Mouse (Mus musculus) frontal cortex, postnatal 14 days (tissue): ENCODE measurements around the gene Ercc1.
A peak's percentile ranks its signal among the peaks of the same experiment; 100 is the strongest.

Experiments used
- DNase-seq, 2 experiments: peaks; one replicate each; pipeline ENCODE4 v3.0.0; 2022; ENCODE audit warnings: low spot score in 2 of 2

Gene Ercc1

DNA sequence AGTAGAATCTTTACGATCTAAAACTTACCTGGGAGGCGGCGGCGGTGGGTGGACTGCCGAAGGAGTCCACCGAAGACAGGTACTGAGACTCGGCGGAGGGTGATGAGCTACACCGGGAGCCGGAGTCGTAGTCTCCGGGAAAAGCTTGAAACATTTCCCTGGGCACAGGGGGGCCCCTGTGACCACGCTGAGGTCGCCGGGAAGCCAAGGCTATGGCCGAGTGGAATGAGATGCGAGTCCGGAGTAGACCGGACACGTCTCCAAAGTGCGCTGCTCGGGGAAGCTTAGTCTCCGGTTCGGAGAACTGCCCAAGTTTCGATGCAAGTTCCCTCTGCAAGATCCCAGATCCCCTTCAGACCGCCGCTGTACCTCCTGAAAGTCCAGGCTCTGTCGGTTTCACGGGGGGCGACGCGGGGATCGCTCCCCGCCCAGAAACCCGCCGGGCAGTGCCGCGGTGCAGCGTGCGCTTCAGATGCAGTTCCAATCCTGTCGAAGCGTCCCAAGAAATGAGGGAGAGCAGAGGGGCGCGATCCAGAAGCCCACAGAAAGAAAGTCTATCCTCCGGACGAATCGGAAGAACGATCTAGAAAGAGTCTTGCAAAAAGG, 35.2 kb upstream of the Ercc1 start:
- no peak for DNase-seq

DNA sequence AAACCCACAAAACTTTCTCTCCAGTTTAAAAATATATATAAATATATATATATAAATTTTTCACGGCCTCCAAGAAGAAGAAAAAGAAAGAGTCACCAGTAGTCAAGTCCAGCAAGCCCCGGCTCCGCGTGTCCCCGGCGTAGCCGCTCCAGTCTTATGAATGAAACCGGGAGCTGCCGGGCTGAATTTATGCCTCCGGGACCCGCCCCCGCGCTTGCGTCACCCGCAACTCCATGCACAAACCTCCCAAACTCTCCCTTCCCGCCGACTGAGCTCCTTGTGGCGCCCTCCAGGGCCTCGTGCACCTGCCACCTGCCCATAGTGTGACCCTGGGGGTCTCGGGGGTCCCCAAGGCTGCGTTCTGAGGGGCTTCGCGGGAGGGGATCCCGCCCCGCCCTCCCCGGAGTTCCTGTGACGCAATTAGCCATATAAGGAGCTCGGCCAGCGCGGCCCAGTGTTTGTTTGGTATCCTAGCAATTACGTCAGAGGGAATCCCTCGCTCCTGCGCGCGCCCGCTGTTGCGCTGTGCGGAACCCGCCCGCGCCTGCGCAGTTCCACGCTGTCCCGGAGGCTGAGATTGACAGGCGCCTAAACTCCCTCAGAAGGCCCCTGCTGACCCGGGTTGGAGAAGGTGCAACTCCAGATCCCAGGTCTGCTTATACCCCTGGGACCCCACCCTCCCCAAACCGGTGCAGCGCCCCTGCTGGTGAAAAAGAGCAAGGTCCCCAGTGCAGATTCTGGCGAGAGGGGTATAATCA, 34.5 kb upstream of the Ercc1 start, which contains the start of gene Fosb:
TSS of gene Fosb (minus strand) at position 168 of the 758 bp plus-strand sequence.
- peak; percentile 92 to 93 for DNase-seq

DNA sequence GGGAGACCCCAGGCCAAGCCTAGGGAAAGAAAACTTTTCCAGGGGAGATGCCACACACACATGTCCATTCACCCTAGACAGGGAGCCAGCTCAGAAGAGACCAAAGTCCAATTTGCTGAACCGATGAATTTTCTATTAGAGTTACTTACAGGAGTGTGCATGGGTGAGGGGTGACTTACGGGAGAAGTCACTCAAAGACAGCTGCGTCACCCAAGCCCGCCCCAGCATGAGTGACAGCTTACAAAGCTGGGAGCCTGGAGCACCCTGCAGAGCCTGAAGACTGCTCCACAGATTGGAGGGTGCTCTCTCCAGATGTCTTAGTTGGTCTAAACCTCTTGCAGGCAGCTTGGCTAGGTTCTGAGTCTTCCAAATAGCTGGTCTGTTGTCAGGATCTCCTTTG, 32.6 kb upstream of the Ercc1 start:
- no peak for DNase-seq

DNA sequence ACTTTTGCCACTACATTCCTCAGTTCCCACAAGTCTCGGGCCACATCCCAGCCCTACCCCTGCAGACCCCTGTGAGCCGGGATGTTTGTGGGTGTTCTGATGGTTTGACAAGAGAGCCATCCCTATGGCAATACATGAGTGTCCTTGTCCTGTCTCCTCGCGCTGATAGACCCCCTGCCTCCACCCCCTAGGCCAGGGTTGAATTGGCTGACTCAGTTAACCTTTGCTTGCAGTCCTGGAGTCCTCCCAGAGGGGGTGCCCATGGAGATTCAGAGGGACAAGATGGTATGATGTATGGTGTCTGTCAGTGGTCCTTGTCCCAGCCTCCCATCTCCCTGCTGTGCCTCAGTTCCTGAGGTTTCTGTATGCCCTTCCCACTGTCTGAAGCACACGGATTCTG, 30.5 kb upstream of the Ercc1 start:
- DNase-seq = no peak

DNA sequence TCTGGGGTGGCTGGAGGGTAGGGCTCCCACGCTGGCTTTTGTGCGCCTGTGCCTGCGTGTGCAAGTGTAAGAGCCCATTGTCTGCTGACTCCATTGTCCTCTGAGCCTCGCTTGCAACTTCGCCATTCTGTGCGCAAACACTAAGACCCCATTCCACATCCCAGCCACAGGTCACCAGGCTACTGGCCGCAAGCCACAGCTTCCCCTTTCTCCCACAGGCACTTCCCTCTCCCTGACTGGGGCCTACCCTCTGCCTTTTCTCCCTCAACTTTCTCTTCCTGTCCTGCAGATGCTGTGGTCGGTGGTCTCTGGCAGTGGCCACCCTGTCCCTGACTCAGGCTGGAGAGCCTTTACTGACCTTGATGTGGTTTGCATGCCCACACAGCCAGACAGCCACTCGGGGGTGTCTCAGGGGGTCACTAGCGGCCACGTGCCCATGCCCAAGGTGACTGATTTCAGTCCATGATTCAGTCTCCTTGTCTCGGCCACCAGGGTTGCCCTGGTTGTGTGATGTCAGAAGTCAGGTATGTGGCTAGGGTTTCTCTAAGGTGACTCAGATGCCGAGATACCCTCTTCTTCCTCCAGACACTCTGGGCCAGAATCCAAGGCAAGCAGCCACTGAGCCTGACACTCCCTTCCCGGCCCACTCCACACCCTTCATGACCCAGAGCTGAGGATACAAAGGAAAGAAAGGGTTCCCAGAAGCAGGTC, 28.0 kb upstream of the Ercc1 start:
- no peak for DNase-seq

DNA sequence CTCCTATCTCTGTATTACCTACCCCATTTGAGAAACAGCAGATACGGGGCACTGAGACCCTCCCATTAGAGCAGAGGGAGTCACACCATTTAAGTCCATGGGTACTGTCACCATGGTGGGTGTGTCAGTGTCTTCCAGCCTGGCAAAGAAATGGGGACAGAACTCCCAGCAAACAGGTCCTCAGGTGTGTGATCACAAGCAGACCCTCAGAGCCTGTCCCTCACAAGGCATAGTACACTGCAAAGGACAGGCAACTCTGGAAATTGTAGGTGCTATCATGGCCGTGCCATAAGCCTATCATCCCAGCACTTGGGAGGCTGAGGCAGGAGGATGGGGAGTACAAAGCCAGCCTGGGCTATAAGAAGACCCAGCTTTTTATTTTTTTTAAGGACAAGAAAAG, 26.4 kb upstream of the Ercc1 start:
- no peak for DNase-seq

DNA sequence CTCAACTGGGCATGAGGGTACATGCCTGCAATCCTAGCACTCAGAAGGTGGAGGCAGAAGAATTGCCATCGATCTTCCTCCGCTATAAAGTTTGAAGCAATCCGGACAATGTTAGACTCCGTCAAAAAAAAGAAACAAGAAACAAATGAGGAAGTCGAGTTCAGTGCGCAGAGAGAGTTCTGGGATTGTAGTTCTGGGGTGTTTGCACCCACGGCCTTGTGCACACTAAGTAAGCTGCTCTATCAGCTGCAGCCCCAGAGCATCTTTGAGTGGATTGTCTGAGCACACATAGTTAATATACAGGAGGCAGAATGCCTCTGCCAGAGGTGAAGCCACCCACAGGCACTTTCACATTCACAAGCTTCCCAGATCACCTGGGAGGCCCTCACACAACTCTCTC, 25.9 kb upstream of the Ercc1 start:
- DNase-seq = no peak

DNA sequence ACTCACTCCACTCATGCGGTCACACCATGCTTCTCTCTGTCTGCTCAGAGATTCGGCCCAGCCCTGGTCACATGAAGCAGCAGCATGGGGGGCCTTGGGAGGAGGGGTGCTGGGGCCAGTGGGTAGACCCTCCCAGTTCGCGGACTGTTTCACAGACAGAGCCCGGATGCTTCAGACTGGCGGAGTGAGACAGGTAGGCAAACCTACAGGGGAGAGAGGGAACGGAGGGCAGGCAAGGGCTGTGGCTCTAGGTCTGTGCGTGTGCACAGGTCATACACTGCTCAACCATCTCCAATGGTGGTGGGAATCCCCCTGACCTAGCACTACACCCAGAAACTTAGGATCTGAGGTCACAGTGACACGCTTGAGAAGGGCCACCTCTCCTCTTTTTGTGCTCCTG, 25.1 kb upstream of the Ercc1 start:
- DNase-seq = no peak

DNA sequence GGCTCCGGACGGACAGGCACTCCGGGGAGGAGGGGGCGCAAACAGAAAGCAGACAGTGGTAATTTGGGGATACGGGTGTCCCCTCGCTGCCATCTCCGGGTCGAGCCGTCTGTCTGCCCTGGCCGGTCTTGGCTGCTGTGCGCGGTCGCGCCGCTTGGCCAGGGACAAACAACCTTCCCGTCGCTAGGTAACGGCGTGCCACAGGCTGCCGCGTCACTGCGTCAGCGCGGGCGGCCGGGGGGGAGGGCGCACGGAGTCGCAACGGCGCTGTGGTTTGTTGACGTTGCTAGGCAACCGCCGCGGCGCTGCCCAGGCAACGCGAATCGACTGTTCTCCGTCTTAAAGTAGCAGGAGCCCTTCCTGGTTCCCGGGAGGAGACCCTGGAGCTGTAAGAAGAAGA, 24.7 kb upstream of the Ercc1 start:
- DNase-seq = peak; percentile 91

DNA sequence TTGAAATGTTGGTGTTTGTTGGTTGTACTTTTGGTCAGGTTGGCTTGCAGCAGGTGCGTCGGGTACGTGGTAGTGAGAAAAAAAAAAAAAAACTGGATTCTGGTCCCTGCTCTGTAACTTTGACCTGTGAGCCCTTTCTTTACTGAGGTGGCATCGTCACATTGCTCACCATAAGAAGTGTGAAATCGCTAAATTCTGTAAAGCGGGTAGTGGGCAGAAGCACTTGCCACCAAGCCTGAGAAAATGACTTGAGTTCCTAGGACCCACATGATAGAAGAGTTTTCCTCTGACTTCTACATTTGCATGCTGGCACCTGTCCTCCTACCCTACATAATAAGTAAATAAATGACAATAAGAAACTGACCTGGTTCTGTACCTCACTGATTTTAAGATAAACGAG, 23.9 kb upstream of the Ercc1 start:
- no peak for DNase-seq

DNA sequence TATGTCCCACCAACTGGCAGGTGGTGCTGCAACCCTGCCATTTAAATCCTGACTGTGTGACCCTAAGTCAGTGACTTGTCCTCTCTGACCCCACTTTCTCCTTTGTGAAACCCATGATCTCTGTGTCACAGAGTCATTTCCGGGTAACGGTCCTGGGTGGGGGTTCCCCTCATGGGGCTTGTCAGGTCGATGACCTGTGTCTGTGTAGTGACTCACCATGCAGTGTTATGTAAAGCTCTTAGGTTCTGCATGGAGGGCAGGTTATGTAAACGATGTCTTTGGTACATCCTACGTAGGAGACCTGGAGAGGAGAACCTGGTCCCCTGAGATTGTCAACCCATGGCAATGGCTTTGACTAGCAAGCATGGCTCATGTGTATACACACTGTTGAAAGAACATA, 23.1 kb upstream of the Ercc1 start:
- DNase-seq = no peak

DNA sequence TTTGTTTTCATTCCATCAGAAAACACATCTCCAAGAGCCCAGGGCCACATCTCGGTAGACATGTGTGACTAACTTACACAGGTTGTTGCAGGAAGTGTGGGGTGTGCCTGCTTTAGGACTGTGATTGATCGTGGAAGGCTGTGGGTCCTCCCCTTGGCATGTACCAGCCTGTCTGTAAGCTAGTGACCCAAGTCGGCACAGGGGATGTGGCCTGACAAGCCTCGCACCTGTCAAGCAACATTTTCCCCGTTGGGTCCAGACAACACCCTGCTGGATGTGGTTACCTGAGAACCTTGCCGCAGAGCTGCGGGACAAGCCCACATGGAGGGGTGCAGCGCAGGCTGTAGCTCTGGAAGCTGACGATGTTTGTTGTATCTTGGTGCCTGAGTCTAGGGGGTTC, 22.1 kb upstream of the Ercc1 start:
- no peak for DNase-seq

DNA sequence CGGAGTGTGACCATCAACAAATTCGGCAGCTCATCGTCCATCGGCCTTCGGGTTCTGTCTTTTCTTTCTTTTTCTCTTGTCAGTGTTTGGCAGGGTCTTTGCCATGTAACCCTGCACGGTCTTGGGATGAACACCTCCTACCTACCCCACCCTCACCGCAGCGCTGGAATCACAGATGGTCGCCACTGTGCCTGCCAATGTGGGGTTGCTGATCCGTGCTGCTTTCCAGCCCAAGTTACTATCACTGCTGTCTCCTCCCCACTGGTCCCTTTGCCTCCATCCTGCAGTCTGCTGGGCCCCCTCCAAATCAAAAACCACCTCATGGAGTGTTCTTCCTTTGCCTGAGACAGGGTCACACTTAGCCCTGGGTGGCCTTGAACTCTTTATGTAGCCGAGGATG, 20.4 kb upstream of the Ercc1 start:
- no peak for DNase-seq

DNA sequence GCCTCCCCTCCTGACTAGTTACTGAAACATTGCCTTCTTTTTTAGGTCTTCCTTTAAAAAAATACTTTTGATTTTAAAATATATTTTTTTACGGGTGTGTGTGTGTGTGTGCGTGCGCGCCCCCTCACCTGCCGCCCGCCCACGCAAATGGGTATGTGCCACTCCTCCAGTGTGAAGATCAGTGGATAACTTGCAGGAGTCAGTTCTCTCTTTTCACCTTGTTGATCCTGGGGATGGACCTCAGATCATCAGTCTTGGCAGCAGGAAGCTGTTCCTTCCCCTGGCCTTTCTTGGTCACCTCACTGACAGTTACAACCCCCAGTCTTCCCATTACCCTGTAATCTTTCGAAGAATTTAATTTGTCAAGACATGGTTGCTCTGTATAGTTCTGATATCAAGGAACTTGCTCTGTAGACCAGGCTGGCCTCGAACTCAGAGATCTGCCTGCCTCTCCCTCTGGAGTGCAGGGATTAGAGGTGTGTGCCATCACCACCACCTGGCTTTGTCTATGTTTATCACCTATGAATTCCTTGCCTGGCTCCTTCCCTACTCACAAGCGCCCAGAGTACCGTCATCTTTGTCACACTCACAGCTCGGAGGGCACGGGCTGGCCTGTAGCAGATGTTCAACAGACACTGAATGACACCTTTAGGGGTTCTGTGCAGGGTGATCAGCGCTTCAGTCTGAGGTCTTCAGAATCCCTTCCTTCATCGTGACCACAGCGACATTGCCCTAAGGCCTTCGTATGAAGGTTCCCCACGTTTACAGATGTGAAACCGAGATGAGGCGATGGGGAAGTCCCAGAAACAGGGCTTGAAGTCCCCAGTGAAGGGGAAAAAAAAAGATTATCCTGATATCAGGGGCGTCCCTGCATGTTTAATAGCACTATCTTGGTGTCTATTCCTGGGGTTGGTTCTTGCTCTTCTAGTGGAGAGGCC, 19.0 kb upstream of the Ercc1 start:
- no peak for DNase-seq

DNA sequence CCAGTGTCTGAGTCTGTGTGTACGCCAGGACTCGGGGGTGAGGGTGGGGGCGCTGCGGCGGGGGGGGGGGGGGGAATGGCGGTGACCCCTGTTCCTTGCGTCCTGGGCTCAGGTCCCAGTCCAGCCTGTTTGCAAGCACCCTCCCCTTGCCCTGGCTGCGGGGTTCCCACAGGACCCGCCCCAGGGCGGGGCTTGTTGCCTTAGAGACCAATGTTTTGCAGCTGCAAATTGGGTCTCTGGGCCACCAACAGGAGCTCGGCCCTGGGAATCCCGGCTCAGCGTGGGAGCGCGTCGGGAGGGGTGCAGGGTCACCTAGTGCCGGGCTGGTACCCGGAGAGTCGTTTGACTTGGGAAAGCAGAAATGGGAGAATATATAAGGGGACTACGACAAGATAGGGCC, 18.2 kb upstream of the Ercc1 start:
- DNase-seq = peak; percentile 56 to 59

DNA sequence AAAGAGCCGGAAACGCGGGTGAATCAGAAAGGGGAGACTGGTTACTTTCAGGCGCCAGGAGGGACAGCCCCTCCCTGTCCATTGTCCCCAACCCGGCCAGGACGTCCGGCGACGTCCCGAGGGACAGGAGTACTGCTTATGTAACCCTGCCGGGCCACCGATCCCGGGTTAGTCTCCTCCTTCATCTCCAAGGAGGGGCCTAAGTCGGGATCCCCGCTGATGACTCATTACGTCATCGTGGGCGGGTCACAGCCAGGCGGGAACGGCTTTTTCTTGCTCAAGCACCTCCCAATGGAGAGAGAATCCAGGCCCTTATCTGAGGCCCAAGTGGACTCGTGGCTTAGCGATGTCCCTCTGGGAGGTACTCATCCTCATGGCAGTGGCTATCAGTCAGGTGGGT, 17.4 kb upstream of the Ercc1 start:
- DNase-seq = peak; percentile 81 to 82

DNA sequence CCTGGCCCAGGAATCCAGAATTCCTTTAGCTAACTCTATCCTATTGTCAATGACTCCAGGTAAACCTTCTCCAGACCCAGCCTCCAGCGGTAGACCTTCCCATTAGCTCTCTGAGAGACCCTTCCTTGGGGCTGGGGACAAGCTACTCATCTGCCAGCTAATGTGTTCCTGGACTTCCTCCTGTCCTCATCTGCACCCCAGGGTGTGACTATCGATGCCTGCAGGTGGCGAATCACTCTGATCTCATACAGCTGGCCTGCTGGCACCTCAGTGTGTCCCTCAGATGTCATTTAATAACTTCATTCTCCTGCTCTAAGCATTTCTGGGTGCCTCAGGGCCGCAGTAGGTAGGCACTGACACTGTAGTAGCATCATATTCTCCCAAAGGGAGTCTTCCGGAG, 16.8 kb upstream of the Ercc1 start:
- no peak for DNase-seq

DNA sequence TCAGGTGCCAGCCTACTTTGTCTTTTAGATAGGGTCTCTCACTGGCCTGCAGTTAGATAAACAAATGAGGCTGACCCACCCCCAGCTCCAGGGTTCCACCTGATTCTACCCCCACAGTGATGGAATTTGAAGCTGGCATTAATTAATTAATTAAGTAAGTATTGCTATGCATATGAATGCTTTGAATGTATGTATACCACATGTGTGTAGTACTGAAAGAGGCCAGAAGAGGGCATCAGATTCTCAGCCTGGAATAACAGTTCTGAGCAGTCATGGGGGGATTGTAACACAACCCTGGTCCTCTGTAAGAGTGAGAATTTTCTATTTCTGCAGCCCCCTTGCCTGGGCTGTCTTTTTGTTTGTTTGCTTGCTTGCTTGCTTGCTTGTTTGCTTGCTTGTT, 16.2 kb upstream of the Ercc1 start:
- DNase-seq = no peak

DNA sequence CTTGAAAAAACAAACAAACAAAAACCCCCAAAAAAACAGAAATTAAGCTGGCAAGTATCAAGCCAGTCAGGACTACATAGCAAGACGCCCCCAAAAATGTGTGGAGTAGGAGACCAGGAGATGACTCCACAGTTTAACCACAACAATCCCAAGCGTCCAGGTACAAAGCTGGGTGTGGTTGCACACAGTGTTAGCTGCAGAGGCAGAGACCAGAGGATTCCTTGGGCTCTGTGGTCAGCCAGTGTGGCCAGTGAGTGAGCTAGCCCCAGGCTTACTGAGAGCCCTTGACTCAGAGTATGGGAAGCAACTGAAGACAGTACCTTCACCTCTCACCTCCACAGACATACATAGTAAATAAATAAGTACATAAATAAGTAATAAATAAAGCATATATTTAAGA, 12.7 kb upstream of the Ercc1 start:
- DNase-seq = no peak

DNA sequence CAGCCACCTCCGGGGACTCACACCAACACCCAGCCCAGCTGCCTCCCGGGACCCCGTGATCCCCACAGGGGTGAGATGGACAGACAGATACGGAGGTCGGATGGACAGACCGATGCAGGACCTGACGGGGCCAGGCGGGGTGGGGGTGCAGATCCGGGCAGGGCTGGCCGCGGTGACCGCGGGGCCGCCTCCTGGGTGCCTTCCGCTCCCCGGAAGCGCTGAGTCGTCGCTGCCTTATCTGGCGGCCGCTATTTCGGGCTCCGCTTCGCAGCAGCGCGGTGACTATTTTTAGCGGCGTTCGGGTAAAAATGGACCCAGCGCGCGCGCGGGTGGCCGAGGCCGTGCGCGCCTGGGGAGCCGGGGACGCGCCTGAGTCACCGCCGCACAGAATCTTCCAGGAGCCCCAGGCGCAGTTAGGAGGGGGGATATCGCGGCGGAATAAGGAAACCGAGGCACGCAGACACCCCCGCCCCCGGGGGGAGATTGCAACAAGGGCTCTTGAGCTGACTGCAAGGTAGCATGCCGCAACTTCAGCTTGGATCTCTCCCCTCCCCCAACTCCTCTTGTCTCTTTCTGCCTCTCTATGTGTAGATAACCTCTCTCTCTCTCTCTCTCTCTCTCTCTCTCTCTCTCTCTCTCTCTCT, 11.7 kb upstream of the Ercc1 start:
- peak; percentile 71 to 76 for DNase-seq

DNA sequence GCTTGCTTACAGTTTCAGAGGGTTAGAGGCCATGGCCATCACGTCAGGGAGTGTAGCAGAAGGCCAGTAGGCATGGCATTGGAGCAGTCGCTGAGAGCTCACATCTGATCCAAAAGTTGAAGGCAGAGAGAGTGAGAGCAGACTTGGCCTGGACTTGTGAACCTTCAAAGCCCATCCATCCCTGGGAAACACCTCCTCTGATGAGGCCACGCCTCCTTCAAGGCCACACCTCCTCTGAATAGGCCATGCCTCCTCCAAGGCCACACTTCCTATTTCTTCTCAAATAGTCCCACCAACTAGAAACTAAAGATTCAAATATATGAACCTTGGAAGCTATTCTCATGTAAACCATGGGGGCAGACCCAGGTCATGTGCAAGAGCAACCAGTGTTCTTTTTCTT, 9.0 kb upstream of the Ercc1 start:
- DNase-seq = no peak

DNA sequence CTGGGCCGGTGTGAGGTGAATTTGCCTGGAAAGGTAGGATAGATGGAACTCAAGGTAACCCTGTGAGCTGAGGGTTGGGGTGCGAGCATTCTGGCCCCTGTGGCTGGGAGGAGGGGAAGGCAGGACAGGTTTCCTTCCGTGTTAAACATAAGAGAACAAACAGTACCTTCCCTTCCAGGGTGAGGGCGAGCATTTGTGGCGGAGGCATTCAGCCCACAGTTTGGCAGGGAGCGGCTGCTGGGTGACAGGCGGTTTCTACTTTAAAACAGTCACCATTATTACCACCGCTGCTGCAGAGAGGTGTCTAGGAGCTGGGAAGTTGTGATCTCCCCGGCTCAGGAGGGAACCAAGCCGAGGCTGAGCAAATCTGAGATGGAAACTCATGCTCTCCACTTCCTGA, 7.5 kb upstream of the Ercc1 start:
- no peak for DNase-seq
